Mouse (Mus musculus): ENCODE results near the gene Pex19.

- TF ChIP-seq CTCF (IDR thresholded peaks at IDR 0.05; ENCODE audit: control insufficient read depth, insufficient read depth, insufficient replicate concordance, low read depth, low read length) (no peak), POLR2A (IDR thresholded peaks at IDR 0.05; ENCODE audit: control insufficient read depth, low read depth, low read length) (no peak)
Observed at GRCm38 (mm10) chr1:172179102-172179501, 52.5 kb downstream of the Pex19 start.
